Mouse (Mus musculus) inflammation-experienced regulatory T-cells, adult 16 weeks (primary cell): ENCODE results near the gene Ovol1. TPM values are rescaled to one million over a fixed set of nuclear protein-coding genes. Genes with fewer than 3 reads are reported as not detected.

Source experiments
- polyA plus RNA-seq: library from polyadenylated mRNA; unstranded; fragments of 100-300 nt; shearing (Covaris generic); gene quantifications from one replicate; pipeline ENCODE4 v1.2.1, GENCODE M21; 2017

Gene Ovol1
- not detected for polyA plus RNA-seq

DNA sequence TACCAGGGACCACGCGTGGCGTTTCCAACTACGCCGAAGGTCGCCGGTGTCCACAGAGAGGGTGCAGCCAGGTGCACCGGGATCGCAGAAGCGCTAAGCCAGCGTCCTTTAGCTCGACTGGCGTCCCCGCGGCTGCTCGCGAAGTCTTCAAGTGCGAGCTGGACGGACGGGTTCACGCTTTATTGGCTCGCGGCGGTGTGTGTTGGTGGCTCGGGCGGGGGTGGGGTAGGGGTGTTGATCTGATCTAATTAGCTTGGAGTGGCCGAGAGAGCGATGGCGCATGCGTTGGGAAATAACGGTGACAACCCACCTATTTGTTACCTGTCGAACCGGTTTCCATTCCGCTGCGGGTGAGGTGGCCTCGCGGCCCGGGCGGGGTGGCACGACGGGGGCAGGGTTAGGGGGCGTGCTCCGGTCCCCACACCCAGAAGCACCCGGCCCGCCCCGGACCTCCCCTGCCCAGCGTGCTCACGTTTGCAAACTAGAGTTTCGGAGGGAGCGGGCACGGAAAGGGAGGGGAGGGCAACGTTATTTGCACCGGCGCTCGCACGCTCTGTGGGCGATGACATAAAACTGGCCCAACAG, at the start of gene Ovol1:
TSS of gene Ovol1 (minus strand) at position 190 of the 585 bp plus-strand sequence.

DNA sequence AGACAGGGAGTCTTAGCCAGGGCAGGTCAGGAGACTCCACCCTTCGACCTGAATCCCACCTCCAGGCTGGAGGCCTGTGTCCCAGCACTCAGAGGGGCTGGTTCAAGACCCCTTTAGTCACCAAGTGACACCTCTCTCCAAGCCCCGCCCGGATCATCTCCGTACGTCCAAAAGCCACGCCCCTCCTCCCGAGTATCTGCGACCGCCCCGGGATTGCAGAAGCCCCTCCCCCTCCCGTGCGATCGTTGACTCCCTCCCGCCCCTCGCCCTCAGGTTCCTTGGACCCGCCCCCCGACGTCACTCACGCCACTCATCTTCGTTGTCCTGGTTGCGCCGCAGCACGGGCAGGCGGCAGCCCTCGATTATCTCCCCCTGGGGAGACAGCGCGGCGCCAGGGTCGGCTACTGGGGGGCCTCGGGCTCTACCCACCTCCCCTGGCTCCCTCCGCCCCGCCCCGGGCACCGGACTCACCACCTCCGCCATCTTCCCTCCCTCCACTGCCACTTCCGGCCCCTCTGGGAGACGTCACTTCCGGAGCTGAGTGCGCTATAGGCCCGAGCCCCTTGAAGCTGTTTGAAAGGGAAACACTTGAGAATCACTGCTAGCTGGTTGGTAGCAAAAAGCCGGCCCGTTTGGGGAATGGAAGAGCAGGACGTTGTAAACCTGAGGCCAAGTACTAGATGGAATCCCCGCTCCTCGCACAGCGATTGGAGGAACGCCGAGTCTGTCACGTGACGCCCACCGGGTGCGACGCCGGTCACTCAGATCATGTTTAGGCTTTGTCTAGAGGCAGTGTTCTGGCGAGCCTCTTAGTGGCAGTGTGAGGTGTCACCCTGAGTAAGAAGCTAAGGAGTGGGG, 49.3 kb upstream of the Ovol1 start, which contains the start of gene Kat5:
TSS of gene Kat5 (minus strand) at position 691 of the 858 bp plus-strand sequence.

DNA sequence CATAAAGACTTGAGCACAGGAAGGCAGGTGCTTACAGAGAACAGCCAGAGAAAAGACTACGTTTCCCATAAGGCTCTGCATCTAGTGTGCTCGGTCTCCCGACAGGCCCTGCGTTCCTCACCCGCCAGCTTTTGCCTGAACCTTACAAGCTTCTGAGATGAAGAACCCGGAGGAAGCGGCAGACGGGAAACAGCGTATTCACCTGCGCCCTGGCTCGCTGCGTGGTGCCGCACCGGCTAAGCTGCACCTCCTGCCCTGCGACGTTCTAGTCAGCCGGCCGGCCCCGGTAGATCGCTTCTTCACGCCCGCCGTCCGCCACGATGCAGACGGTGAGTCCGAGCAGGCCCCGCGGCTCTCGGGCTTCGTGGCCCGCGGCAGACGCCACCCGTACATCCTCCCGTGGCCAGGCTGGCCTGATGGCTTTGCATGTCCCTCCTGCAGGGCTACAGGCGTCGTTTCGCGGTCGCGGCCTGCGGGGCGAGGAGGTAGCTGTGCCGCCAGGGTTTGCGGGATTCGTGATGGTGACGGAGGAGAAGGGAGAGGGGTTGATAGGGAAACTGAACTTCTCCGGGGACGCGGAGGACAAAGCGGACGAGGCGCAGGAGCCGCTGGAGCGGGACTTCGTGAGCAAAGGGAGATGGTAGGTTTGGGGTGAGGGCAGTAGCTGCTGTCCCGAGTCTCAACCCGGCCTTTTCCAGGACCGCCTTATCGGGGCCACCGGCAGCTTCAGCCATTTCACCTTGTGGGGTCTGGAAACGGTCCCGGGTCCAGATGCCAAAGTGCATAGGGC, 41.5 kb upstream of the Ovol1 start, which contains the start of gene Rnaseh2c:
TSS of gene Rnaseh2c (plus strand) at position 122 of the 790 bp plus-strand sequence.

DNA sequence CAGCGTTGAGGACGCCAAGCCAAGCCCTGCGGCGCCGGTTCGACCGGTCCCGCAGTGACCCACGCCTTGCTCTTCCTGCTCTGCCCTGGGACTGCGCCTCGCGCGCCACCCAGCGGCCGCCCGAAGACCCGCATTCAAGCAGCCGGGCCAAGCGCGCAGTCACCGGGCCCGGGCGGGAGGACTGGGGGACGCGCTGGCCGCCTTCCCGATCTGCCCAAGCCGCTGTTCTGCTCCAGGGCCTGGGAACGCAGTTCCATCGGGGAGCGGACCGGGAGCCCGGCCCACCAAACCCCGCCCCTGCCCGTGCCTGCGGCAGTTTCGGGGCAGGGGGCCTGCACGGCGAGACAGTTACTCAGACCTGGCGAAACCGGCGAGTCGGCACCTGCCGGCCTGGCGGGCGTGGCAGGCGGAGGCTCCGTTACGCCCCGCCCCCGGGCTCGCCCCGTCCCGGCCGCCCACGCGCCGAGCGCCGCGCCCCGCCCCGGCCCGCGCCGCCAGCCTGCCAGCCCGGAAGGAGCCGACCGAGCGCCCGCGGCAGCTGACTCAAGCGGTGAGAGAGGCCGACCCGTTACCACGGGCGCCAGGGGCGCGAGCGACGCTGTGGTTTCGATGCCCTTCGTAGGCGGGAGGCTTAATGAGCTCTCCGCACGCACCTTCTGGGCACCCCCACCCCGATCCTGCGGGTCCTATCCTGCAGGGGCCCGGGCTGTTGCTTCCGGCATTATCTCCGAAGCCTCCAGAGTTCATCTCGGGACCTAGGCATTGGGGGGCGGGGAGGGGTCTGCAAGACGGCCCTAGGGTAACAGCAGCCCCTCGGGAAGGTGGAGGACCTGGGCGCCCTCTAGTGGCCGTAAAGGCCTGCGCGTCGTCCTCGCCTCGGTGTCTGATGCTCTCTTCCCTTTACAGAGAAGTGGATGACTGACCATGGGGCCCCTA, 7.4 kb upstream of the Ovol1 start, which contains the start of gene Ap5b1:
TSS of gene Ap5b1 (plus strand) at position 492 of the 936 bp plus-strand sequence.

DNA sequence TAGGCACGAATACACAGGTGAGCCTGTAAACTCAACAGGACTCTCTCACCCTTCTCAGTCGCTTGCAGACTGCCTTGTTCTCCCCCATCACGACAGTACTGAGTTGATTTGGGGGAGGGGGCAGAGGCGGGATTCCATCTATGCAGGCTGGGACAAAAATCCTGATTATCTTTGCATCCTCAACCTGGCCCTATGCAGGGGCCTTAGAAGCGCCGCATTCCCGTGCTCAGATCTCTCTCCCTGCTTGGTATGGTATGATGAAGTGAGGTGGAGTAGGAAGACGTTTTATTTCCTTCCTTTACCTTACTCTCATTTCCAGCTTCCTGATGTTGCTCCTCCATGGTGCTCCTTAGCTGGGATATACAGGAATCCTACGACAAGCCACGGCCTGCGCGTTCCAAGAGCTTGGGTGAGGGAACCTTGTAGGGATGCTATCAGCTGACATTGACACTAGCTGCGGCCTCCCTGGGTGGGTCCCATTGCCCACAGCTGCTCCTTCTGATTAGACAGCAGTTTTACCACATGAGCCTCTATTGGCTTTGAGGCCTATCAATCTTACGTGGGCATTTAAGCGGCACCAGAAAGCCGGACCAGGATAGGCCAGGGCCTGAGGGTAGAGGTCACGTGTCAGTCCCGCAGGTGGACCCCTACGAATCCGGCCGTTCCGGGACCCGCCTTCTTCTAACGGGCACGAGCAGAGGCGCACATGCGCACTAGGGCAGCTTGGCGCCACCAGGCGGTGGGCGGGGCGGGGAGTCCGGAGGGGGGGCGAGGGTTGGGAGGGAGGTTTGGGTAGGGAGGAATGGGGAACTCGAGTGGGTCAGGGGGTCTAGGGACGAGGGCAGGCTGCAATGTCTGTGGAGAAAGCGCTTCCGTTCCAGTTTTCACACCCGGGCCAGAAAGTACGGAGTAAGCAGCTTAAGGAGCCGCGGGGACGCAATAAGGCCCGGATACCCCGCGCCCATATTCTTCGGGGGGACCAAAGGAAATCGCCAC, 50.1 kb downstream of the Ovol1 start, which contains the start of gene Snx32:
TSS of gene Snx32 (minus strand) at position 508 of the 996 bp plus-strand sequence.

DNA sequence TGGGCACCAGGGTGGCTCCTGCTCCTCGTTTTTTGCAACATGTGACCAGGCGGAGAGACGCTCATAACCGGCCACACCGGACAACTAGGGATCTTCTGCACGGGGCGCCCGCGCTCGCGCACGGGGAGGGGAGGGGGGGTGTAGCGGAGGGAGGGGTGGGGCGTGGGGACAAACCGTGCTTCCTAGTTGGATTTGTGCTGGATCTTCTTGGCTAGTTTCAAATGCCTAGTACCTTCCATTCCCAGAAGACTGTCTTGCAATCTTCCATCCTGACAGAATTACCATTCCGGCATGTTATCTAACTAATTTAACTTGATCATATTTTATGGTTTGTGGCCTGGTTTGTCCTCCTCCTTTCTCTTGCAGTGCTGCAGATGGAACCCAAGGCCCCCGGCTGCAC, 56.8 kb downstream of the Ovol1 start, which contains the start of gene 1700020D05Rik:
TSS of gene 1700020D05Rik (minus strand) at position 101 of the 400 bp plus-strand sequence.

Other genes with a start within 250 kb of the Ovol1 start
- gene Catsper1, start 224.9 kb downstream of the Ovol1 start, polyA plus RNA-seq: not detected
- gene Cst6, start 211.1 kb downstream of the Ovol1 start, polyA plus RNA-seq: 2.5 TPM
- gene Eif1ad, start 193.9 kb downstream of the Ovol1 start, polyA plus RNA-seq: 70.0 TPM
- gene Banf1, start 193.5 kb downstream of the Ovol1 start, polyA plus RNA-seq: 294 TPM
- gene Sart1, start 171.9 kb downstream of the Ovol1 start, polyA plus RNA-seq: 32.1 TPM
- 0.66 TPM for gene Tsga10ip, start 158.1 kb downstream of the Ovol1 start, polyA plus RNA-seq
- gene Drap1, start 135.7 kb downstream of the Ovol1 start, polyA plus RNA-seq: 84.3 TPM
- gene AI837181, start 135.5 kb downstream of the Ovol1 start, polyA plus RNA-seq: 19.9 TPM
- gene Fosl1, start 113.1 kb downstream of the Ovol1 start, polyA plus RNA-seq: not detected
- 6.3 TPM for gene Ccdc85b, start 102.8 kb downstream of the Ovol1 start, polyA plus RNA-seq
- 162 TPM for gene Fibp, start 100.0 kb downstream of the Ovol1 start, polyA plus RNA-seq
- 100 TPM for gene Ctsw, start 92.1 kb downstream of the Ovol1 start, polyA plus RNA-seq
- 2.6 TPM for gene Efemp2, start 86.7 kb downstream of the Ovol1 start, polyA plus RNA-seq
- 82.6 TPM for gene Mus81, start 72.2 kb downstream of the Ovol1 start, polyA plus RNA-seq
- 3,549 TPM for gene Cfl1, start 70.2 kb downstream of the Ovol1 start, polyA plus RNA-seq
- 0.39 TPM for gene 1700020D05Rik, start 56.9 kb downstream of the Ovol1 start, polyA plus RNA-seq
- 21.9 TPM for gene Snx32, start 50.1 kb downstream of the Ovol1 start, polyA plus RNA-seq
- 24.0 TPM for gene Ap5b1, start 7.4 kb upstream of the Ovol1 start, polyA plus RNA-seq
- gene Rnaseh2c, start 41.2 kb upstream of the Ovol1 start, polyA plus RNA-seq: 148 TPM
- 62.2 TPM for gene Kat5, start 49.6 kb upstream of the Ovol1 start, polyA plus RNA-seq
- 178 TPM for gene Rela, start 76.8 kb upstream of the Ovol1 start, polyA plus RNA-seq
- 94.7 TPM for gene Sipa1, start 103.1 kb upstream of the Ovol1 start, polyA plus RNA-seq
- 28.2 TPM for gene Map3k11, start 128.1 kb upstream of the Ovol1 start, polyA plus RNA-seq
- gene Pcnx3, start 128.3 kb upstream of the Ovol1 start, polyA plus RNA-seq: 72.0 TPM
- 2.1 TPM for gene Kcnk7, start 143.7 kb upstream of the Ovol1 start, polyA plus RNA-seq
- 81.7 TPM for gene Ehbp1l1, start 165.7 kb upstream of the Ovol1 start, polyA plus RNA-seq
- gene Fam89b, start 169.0 kb upstream of the Ovol1 start, polyA plus RNA-seq: 67.5 TPM
- gene Ltbp3, start 180.3 kb upstream of the Ovol1 start, polyA plus RNA-seq: 0.12 TPM
- gene Scyl1, start 210.8 kb upstream of the Ovol1 start, polyA plus RNA-seq: 84.4 TPM